Mouse (Mus musculus): ENCODE data around the gene Aspg.
A peak's percentile ranks its signal among the peaks of the same experiment; 100 is the strongest.

The Aspg gene

DNA sequence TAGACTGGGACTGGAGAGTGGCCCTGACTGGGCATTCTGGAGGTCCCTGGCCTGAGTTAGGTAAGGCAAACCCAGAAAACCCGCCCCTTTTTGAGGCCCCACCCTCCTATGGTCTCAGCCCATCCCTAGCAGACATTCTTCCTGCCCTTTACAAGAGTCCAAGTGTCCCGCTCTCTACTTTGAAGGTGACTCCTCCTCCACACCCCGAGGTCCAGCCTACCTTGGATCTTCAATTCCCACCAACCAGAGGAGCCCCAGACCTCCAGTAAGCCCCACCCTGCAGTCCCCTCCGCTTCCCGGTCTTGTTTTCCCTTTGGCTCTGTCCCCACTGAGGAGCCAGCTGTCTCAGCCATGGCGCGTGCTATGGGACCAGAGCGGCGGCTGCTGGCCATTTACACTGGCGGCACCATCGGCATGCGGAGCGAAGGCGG lies at the start of gene Aspg:
Gene Aspg, plus strand, starts transcription at position 139 of the 431 bp plus-strand sequence.
- DNase-seq (ENCODE audit: low read depth, low spot score), result no peak

DNA sequence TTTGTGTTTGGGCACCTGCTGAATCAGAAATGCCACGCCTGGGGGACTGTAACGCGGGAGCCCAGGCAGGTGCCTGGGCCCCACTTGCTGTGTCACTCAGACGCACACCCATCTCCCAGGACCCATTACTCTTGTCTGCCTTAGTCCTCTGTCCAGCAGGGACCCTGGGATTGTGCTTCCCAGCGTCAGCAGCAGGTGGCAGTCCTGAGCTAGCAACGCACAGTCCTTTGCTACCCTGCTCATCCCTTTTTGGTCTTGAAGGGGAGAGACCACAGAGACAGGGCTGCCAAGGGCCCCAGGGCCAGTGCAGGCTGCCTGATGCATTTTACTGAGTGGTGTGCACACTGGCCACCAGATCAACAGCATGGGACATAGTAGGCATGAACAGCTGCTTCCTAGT lies 28.8 kb upstream of the Aspg start:
- DNase-seq (ENCODE audit: low read depth, low spot score), result peak; percentile 49

- DNase-seq (ENCODE audit: low read depth, low spot score), result no peak
These were observed 26.6 kb upstream of the Aspg start for GRCm38 (mm10) chr12:112079911-112080310.

GRCm38 (mm10) chr12:112080911-112081310 lies 25.6 kb upstream of the Aspg start:
- DNase-seq (ENCODE audit: low read depth, low spot score), result no peak

DNA sequence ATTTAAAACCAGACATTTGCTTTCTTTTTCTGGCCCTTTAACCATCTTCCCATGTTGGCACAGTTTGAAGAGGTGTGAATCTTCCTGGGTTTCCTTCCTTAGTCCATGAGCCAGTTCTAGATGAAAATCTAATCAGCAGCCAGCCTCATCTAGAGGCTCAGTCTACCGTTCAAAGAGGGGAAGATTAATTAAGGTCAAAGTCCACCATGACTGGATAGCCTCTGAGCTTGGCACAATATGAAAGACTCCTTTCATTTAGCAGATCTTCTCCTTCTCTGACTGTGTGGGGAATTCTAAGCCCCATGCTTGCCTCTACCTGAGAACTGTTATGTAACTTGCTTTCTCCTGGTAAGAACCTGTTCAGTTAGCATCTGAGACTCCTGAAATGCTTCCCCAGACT lies 24.2 kb upstream of the Aspg start:
- DNase-seq (ENCODE audit: low read depth, low spot score), result no peak

DNA sequence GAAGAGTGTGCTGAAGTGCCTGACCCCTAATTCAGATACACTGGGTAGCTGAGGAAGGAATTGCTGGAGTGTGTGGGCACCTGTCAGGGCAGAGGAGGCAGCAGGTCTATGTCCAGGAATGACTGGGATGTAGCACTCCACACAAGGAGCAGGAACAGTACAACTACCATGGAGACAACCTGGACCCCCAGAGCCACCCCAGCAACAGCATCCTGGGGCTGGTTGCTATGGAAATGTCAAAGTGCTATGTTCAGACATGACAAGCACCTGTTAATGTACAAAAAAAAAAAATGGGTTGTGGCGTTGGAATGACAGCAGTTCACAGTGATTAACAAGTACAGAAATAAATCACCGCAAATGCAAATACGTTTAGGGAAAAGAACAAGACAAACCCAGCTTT lies 20.2 kb upstream of the Aspg start:
- DNase-seq (ENCODE audit: low read depth, low spot score), result no peak

DNA sequence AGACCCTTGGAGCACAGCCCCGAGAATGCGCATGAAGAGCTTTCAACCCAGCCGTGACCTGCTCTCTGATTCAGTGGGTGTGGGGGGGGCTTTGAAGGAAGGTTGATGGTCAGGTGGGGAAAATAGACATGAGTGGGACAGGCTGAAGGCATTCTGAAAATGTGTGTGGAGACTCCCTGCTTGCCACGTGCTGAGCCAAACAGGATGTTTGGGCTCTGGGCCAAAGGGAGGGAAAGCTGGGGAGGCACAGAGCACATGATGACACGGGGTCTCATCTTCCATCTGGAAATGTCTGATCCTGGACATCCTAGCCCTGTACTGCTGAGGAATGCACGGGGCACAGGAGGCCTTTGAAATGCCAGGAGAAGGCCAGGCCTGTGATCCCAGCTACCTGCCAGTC lies 19.8 kb upstream of the Aspg start:
- no peak for DNase-seq (ENCODE audit: low read depth, low spot score)

DNA sequence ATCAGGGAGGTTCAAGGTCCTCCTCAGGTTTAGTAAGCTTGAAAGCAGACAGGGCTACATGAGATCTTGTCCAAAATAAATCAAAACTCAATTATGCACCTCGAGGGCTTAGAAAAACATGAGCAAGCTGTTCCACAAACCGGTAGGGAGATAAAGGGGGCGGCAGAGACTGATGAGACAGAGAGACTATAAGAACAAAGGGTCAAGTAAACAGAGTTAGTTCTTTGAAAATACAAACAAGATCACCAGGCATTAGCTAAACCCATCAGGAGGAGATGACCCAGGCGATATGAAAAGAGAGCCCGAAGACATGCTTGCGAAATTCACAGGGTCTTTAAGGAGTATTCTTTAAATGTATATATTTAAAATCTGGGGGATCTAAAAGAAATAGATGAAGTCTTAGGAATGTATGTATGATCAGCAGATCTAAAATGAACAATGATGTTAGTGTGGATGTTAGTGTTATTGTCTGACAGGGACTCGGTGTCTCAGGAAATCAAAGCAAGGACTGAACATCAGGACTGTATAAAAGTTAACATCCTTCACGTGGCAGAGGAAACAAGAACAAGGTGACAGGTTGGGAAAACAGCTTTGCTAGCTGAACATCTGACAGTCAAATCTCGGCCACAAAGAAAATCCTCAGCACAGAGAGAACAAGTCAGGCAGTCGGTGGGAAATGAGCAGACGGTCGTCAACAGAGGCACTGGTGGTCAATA lies 17.7 kb upstream of the Aspg start:
- DNase-seq (ENCODE audit: low read depth, low spot score), result no peak

- DNase-seq (ENCODE audit: low read depth, low spot score), result peak; percentile 58
These were observed 15.4 kb upstream of the Aspg start for GRCm38 (mm10) chr12:112091054-112091453.

- no peak for DNase-seq (ENCODE audit: low read depth, low spot score)
These were observed 12.1 kb upstream of the Aspg start for GRCm38 (mm10) chr12:112094261-112094880.

DNA sequence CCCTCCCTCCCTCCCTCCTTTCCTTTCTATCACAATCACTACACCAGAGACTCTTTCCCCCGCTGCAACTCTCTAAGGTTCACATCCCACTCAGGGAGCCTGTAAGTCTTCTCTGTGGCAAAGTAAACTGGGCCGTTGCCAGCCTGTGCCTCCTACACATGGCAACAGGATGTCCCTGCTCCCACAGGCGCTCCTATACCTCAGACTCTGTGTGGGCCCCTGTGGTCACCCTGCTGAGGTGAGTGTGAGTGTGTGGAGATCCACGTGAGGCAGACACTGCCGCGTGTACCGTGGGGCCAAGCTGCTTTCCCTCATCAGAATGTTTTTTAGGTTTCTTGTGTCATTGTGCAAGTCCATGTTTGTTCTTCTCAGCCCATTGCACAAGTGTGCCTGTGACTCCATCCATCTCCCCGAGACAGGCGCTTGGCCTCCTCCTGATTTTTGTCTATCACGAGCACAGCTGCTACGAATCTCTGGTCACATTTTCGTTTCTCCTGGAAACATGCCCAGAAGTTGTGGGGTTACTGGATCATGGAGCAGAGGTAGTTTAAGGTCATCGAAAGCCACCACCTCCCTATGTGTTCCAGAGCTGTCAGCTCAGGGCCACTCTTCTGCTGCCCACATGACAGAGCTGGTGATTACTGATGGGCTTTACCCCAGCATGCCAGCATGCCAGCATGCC lies 10.3 kb upstream of the Aspg start:
- DNase-seq (ENCODE audit: low read depth, low spot score), result no peak

- DNase-seq (ENCODE audit: low read depth, low spot score), result no peak
These were observed 9.8 kb upstream of the Aspg start for GRCm38 (mm10) chr12:112096733-112097117.

- DNase-seq (ENCODE audit: low read depth, low spot score), result no peak
These were observed 6.4 kb upstream of the Aspg start for GRCm38 (mm10) chr12:112100106-112100505.

DNA sequence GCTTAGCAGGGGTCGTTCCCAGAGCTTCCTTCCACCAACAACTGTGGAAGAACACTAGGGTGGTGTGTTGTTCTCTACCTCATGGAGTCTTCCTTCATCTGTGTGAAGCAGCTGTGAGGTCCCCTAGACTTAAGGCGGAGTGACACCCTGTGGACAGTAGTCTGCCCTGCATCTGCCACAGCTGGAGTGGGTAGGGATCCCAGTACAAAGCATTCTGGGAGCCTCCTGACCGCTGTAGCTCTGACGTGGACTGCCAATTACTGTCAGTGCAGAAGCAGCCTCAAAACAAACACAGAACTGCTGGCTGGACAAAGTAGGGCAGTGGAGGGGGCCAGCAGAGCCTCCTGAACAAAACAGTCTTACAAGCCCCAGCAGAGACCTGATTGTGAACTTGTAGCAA lies 5.4 kb upstream of the Aspg start:
- no peak for DNase-seq (ENCODE audit: low read depth, low spot score)

- no peak for DNase-seq (ENCODE audit: low read depth, low spot score)
These were observed 3.3 kb upstream of the Aspg start for GRCm38 (mm10) chr12:112103179-112103578.

DNA sequence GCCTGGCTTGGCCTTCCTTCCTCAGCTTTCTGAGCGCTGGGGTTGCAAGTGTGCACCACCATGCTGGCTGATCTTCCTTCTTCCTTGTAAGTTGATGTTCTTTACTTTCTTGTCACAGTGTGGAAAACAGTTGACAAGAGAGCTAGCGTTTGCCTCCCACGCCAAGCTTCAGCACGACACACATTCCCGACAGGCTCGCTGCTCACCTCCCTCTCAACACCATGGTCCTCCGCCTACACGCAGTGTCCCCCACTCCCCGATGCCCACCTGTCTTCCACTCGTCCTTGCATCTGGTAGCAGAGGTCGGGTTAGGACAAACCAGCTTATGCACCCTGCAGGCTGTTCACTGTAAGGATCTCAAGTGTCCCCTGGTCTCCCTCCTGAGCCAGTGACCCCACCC lies 1.6 kb upstream of the Aspg start:
- no peak for DNase-seq (ENCODE audit: low read depth, low spot score)

GRCm38 (mm10) chr12:112107685-112108084 lies 1.2 kb downstream of the Aspg start:
- no peak for DNase-seq (ENCODE audit: low read depth, low spot score)

GRCm38 (mm10) chr12:112108696-112109445 lies 2.4 kb downstream of the Aspg start:
- no peak for DNase-seq (ENCODE audit: low read depth, low spot score)

DNA sequence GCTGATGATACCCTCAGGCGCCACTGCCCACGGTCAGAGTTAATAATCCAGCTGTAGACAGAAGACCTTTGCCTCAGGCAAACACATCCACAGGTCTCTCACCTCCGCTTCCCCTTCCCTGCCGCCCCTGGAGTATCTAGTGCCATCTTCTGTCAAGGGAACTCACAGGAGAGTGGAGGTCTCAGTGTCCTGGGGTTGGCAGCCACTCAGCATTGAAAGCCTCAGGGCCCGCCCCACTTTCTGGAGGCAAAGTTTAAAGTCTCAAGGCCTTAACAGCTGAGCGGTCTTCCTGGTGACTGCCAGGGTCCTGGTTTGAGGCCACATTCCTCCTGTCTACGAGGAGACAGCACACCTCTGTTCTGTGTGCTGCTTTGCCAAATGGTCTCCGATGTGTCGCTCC lies 3.2 kb downstream of the Aspg start:
- DNase-seq (ENCODE audit: low read depth, low spot score), result no peak

- no peak for DNase-seq (ENCODE audit: low read depth, low spot score)
These were observed 4.8 kb downstream of the Aspg start for GRCm38 (mm10) chr12:112111323-112111722.

- DNase-seq (ENCODE audit: low read depth, low spot score), result no peak
These were observed 5.8 kb downstream of the Aspg start for GRCm38 (mm10) chr12:112112235-112112634.

DNA sequence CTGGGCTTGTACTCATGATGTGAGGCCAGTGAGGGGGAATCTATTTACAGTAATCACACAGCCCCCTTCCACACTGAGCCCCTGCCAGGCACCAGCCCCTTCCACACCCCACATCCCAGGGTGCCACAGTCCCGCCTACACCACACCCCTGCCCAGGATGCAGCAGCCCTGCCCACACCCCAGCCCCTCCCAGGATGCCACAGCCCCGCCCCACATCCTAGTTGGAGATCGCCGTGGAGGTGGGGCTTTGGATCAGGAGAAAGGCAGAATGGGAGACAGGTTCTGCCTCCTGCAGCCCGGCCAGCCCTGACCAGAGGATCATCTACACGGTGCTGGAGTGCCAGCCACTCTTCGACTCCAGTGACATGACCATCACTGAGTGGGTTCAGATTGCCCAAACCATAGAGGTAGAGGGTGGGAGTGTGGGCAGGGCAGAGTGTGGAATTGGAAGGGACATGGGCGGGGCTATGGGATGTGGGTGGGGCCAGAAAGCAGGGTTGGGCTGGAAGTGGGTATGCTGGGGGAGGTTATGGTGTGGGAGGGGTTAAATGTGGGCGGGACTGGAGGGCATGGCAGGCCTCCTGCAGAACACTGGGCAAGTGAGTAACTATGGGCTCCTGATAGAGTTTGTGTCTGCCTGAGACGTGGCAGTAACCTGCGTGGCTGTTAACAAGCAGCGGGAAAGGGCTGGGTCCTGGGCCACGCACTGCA lies 6.4 kb downstream of the Aspg start:
- DNase-seq (ENCODE audit: low read depth, low spot score), result no peak
